7 mouse cellular contexts compared by ENCODE assay signal in genomic region chr9:66834318-66835096, GRCm38 (mm10). TPM values are rescaled to one million over a fixed set of nuclear protein-coding genes. Genes with fewer than 3 reads are reported as not detected.
A peak's percentile ranks its signal among the peaks of the same experiment; 100 is the strongest.
DNase-seq lines count a peak whose midpoint lies in the region; ATAC-seq lines count a peak whose summit lies in the region.

TSS of gene Aph1c (minus strand) at chr9:66834726.

- no peaks in the 10 kb centered on the region for H3K27me3 ChIP-seq in intestine, embryonic 15.5 days (replicated peaks)
- peaks cover 48% of the 10 kb centered on the region for H3K27me3 ChIP-seq in midbrain, embryonic 10.5 days (ENCODE audit: low read depth, poor library complexity, severe bottlenecking)

- H3K9me3 ChIP-seq in intestine, embryonic 15.5 days, result no peaks in the 10 kb centered on the region
- no peaks in the 10 kb centered on the region for H3K9me3 ChIP-seq in midbrain, embryonic 10.5 days (replicated peaks)

- H3K4me1 ChIP-seq in intestine, embryonic 15.5 days (replicated peaks), result peaks cover 13% of the 10 kb centered on the region; the same call in 1 of the 2 replicates
- H3K4me1 ChIP-seq in midbrain, embryonic 10.5 days, result peaks cover 17% of the 10 kb centered on the region

- ATAC-seq in intestine, embryonic 15.5 days, result peak; percentile 100

- DNase-seq in adrenal gland, adult 2 months, result peak; percentile 99
- peak; percentile 97 for DNase-seq in embryo, embryonic 11.5 days (ENCODE audit: low read depth, low spot score)
- DNase-seq in gastrocnemius, postnatal 36 days, result peak; percentile 96 to 97
- DNase-seq in left cerebral cortex, postnatal 25 days (ENCODE audit: low spot score in 2 of 2), result peak; percentile 98 to 100
- peak; percentile 98 for DNase-seq in midbrain, embryonic 10.5 days (ENCODE audit: low spot score)
- peak; percentile 95 for DNase-seq in right cerebral cortex, postnatal 4 days

- peak within 1 kb of the TSS; percentile 53 for H3K9ac ChIP-seq in intestine, embryonic 15.5 days

- intact Hi-C loops in gastrocnemius, postnatal 36 days (cut with DNase I), result loop anchor here (5.0 to 10.0 kb wide), 3 partner anchors 37 to 140 kb away; partner anchors contain the start of genes Aph1b, Gm10647 and Lactb
- intact Hi-C loops in left cerebral cortex, postnatal 25 days (cut with DNase I), result loop anchor here (1.0 to 5.0 kb wide), 2 partner anchors 85 to 103 kb away; partner anchors contain the start of gene Rab8b

- H3K4me3 ChIP-seq in intestine, embryonic 15.5 days (replicated peaks), result peak within 1 kb of the TSS; percentile 63
- peak within 1 kb of the TSS; percentile 70 for H3K4me3 ChIP-seq in midbrain, embryonic 10.5 days

- H3K4me2 ChIP-seq in intestine, embryonic 15.5 days (replicated peaks), result peak within 1 kb of the TSS; percentile 99

- no peaks in the 10 kb centered on the region for H3K36me3 ChIP-seq in intestine, embryonic 15.5 days
- H3K36me3 ChIP-seq in midbrain, embryonic 10.5 days, result no peaks in the 10 kb centered on the region

- WGBS in intestine, embryonic 15.5 days, result under 1% methylated on average over 58 of the region's 58 CpGs
- WGBS in midbrain, embryonic 10.5 days, result under 1% methylated on average over 58 of the region's 58 CpGs

- no peak within 1 kb of the TSS for H3K27ac ChIP-seq in intestine, embryonic 15.5 days
- H3K27ac ChIP-seq in midbrain, embryonic 10.5 days (replicated peaks), result peak within 1 kb of the TSS; percentile 72

RNA-seq across cellular contexts. Expression of gene Aph1c, which starts in this region (rescaled TPM):
- 1 to 10 TPM; 4.2 to 4.3 TPM for total RNA-seq in adrenal gland, adult 2 months (2021)
- 1.4 and 1.6 TPM in 2 replicates for polyA plus RNA-seq in adrenal gland, adult 2 months (2012; rRNA removed)
- total RNA-seq in gastrocnemius, postnatal 36 days (2021), result under 1 TPM; 0.33 to 0.44 TPM
- 3.4 and 4.5 TPM in 2 replicates for polyA plus RNA-seq in intestine, embryonic 15.5 days (2015; fragmentation: Nextera tagmentation; extraction: Ambion mirVana)
- total RNA-seq in left cerebral cortex, postnatal 25 days (2021), result 1 to 10 TPM; 6.8 to 7.0 TPM
- 1.1 and 1.4 TPM in 2 replicates for polyA plus RNA-seq in midbrain, embryonic 10.5 days (2016; fragmentation: Nextera tagmentation; extraction: Ambion mirVana)

Comparison
In these comparisons a context has a peak if more than half of its experiments do, and no peak if none do; other contexts are left out.
1. Peak in DNase-seq in gastrocnemius, postnatal 36 days; RNA of the gene not detected or under 1 TPM.